Mouse (Mus musculus) erythroblast, embryonic 14.5 days (primary cell): ENCODE measurements around the gene Wdr6.

Experiments used
- GATA1 ChIP-seq: IDR thresholded peaks from 2 replicates; pipeline ENCODE4 v1.6.1; 2012; ENCODE audit warnings: low read length, inconsistent platforms, mixed read lengths
- TAL1 ChIP-seq: IDR thresholded peaks from 3 replicates; pipeline ENCODE4 v1.6.1; 2012; ENCODE audit warnings: low read length, inconsistent platforms, mixed read lengths

DNA sequence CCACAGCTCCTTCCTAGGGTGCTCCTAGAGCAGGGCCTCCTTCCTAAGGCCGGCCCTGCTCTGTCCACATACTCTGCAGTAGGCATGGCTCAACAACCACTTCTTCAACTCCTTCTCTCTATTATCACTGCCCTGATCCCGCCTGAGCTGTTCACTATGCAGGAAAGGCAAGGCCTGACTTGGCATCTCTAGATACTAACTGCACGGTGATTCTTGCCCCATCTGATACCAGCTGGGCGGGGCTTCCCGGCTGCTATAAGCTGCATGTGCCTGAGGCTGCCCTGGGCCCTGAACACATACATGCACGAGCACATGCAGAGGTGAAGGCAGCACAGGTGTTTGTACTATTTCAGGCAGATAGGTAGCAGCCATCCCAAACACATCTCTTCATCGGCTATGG lies 14.4 kb downstream of the Wdr6 start:
- peak; percentile 56; the same call in 1 of the 2 replicates for TF ChIP-seq GATA1
- no peak for TF ChIP-seq TAL1
